Mouse (Mus musculus) layer of hippocampus, adult 2 months (tissue): Measurements from ENCODE around the gene Hdgfl2. TPM values are rescaled to one million over a fixed set of nuclear protein-coding genes. Genes with fewer than 3 reads are reported as not detected.
A peak's percentile ranks its signal among the peaks of the same experiment; 100 is the strongest.

Source experiments
- DNase-seq, 2 experiments: peaks; one replicate each; pipeline ENCODE4 v3.0.0; 2022; ENCODE audit warnings: low spot score in 2 of 2
- H3K27ac ChIP-seq: fragments of 200-600 bp; 2 replicates; pipeline ENCODE4 v1.8.1; 2022
- H3K4me3 ChIP-seq: fragments of 200-600 bp; 2 replicates; pipeline ENCODE4 v1.8.1; 2022; ENCODE audit warnings: mild to moderate bottlenecking
- CTCF ChIP-seq: fragments of 200-600 bp; conservative IDR thresholded peaks from 2 replicates; pipeline ENCODE4 v1.8.1; 2022; ENCODE audit warnings: antibody characterized with exemption, mild to moderate bottlenecking, moderate library complexity
- long read RNA-seq, 2 experiments: library from polyadenylated mRNA; stranded (forward); transcript quantifications; one replicate each; pipeline ENCODE4 v2.0.0; 2021; ENCODE audit warnings: borderline mapping rate in 2 of 2
- total RNA-seq, 2 experiments: library from RNA; stranded (reverse); gene quantifications; 2 replicates each; pipeline ENCODE4 v1.2.3; 2021

The Hdgfl2 gene
- 100 to 1,000 TPM; 122 to 135 TPM for total RNA-seq
- long read RNA-seq, experiment 1, transcript Hdgfl2-210 (16 exons, 2,238 nt), result minor isoform, 8 of 103 reads
- long read RNA-seq, experiment 1, transcript Hdgfl2-209 (2 exons, 687 nt), result minor isoform, 7 of 103 reads
- long read RNA-seq, experiment 1, transcript Hdgfl2-212 (16 exons, 2,270 nt), result major isoform, 14 of 103 reads
- long read RNA-seq, experiment 1, partial matches to known transcripts, result 14 of 103 reads
- long read RNA-seq, experiment 1, other reads (novel, unspliced or antisense), result 59 of 103 reads
- long read RNA-seq, experiment 2, transcript Hdgfl2-210 (16 exons, 2,238 nt), result minor isoform, 6 of 117 reads
- long read RNA-seq, experiment 2, transcript Hdgfl2-212 (16 exons, 2,270 nt), result major isoform, 32 of 117 reads
- long read RNA-seq, experiment 2, transcript Hdgfl2-209 (2 exons, 687 nt), result minor isoform, 7 of 117 reads
- long read RNA-seq, experiment 2, partial matches to known transcripts, result 8 of 117 reads
- long read RNA-seq, experiment 2, other reads (novel, unspliced or antisense), result 63 of 117 reads

DNA sequence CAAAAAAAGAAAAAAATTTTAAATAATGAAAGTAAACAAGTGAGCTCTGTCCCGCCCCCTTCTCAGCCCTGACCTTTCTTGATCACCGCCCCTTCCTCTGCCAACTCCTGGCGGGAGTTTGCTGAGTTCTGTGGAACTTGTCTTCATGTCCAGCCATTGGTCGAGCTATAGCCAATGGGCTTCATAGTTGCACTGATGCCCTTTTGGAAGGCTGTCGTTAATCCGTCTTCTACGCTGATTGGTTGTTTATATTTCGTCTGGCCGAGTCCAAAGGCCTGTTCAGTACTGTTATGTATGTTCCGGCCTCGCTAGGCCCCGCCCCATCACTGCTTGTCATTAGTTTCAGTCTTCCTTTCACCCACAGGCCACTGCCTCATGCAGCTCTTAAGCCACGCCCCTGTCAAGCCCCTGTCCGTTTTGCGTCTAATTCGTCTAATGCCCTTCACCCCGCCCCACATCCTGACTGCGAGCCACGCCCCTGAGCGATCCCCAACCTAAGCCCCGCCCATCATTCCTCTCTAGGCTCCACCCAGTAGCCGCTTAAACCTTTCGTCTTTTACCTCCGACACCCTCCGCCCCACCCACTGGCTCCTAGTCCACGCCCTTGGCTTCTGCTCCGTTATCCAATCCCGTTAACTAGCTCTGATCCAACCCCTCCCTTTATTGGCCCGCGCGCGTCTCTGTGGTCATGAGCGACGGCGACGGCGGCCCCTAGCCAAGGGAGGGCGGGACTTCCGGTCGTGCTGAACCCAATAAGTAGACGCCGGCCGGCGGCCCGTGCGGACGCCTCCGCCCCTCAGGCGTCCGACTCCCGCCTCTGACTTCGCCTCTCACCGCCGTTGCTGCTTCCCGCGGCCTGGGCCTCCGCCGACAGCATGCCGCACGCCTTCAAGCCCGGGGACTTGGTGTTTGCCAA is at the start of gene Hdgfl2:
Gene Hdgfl2, plus strand, starts transcription at position 755 of the 916 bp plus-strand sequence.
- TF ChIP-seq CTCF, result no peak
- Histone ChIP-seq H3K4me3 (peak within 1 kb of the TSS; percentile 82), H3K27ac (peak within 1 kb of the TSS; percentile 88)
- peak; percentile 98 to 100 for DNase-seq

DNA sequence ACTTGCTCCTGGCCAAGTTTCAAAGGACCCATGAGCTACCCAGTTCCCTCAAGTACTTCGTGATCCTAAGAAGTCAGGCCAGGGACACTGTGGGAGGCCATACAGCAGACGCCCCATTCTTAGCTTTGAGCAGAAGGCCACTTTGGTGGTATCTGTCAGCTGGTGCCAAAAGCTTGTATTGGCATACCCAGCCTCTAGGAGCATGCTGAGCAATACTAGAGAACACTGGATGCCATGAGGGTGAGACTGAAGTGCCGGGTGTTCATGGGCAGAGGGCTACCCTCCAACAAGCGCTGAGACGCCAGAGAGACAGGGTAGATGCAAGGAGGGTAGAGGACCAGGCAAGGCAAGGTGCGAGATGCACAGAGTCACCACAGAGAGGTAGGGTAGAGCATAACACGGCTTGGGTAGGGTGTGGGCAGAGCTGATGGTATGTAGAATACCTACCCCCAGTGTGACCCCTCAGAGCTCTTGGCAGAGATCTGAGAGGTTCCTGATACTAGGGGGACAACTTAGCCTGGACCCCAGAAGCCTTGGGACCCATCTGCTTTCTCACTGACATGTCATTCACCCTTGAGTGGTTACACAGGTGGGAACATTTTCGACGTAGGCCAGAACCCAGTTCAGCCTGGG is 49.1 kb upstream of the Hdgfl2 start:
- DNase-seq, result peak in 1 of 2 experiments; percentile 15
- peak overlapping the region; percentile 8; the same call in 1 of the 2 replicates for H3K4me3 ChIP-seq
- peak overlapping the region; percentile 94 for H3K27ac ChIP-seq
- TF ChIP-seq CTCF, result 0 out of 2 replicates have a peak, but pooled peaks have one; percentile 22

DNA sequence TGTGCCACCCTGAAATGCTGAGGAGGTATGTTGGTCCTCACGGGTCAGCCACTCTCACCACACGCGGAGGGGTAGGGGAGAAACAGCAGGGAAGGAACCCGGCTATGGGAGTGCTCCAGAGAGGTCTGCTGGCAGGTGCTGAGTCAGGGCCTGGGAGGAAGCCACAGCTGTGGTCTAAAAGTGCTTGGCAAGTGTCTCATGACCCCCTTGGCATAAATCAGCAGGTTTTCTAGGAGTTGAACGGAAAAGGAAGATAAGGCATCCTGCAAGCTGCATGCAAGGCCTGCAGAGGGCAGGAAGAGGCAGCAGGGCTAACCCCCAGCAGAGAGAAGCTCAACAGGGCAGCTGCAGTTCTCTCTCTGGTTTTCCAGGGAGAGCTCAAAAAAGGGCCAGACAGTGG is 48.5 kb upstream of the Hdgfl2 start:
- Histone ChIP-seq H3K27ac (peak overlapping the region; percentile 94), H3K4me3 (no peak overlapping the region; the same call in 1 of the 2 replicates)
- peak in 1 of 2 experiments; percentile 9 for DNase-seq
- TF ChIP-seq CTCF, result peak; percentile 51

DNA sequence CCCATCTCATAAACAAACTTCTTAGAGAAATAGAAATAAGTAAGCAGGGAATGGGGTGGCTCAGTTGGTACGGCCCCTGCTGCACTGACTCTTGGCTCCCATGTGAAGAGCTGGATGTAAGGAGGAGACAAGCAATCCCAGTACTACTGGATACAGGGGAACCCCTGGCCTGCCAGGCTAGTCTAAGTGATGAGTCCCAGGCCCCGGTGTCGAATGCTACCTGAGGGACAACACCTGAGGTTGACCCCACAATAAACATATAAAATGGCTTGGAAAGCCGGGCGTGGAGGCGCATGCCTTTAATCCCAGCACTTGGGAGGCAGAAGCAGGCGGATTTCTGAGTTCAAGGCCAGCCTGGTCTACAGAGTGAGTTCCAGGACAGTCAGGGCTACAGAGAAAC is 48.0 kb upstream of the Hdgfl2 start:
- DNase-seq, result peak in 1 of 2 experiments; percentile 7
- Histone ChIP-seq H3K27ac (peak overlapping the region; percentile 94), H3K4me3 (no peak overlapping the region)
- no peak for TF ChIP-seq CTCF

DNA sequence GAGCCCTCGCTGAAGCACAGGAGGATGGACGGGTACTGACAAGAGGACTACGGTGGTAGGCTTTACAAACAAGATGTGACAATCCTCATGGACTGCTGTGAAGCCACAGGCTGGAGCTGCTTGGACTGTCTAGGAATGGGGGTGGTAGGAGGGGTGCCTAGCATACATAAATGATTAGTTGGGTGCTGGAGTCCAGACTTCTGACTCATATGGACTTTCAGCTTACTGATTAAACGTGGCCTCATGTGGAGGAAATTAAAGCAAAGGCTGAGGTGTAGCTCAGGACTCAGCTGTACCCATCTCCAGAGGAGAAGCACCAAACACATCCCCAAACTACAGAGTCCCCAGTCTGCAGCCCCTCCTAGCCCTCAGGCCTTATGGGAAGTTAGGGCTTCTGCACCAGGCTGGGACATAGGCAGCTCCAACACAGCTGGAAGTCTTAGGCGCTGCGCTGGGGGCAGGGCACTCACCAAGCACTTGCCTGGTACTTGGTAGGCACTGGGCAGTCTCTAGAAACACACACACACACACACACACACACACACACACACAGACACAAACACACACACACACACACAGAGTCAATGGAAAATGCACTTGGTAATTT is 47.2 kb upstream of the Hdgfl2 start:
- no peak for TF ChIP-seq CTCF
- Histone ChIP-seq H3K4me3 (peak overlapping the region; percentile 22; the same call in 1 of the 2 replicates), H3K27ac (peak overlapping the region; percentile 94; the same call in 1 of the 2 replicates)
- peak in 1 of 2 experiments; percentile 9 for DNase-seq

DNA sequence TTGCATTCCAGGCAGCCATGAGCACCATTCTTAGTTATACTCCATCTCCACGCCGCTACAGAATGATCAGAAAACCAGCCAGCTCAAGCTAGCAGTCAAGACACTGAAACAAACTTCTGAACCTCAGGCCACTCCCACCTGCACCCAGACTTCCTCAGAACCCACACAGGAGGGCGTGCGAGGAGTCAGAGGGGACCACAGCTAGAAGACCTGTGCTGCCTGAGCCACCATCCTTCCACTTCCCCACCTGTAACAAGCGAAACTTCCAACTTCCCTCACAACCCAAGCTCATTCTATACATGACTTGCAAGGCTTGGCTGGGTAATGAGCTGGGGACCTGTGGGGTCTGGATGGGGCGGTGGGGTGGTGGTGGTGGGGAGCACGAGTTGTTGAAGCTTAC is 46.6 kb upstream of the Hdgfl2 start:
- DNase-seq, result peak in 1 of 2 experiments; percentile 7

DNA sequence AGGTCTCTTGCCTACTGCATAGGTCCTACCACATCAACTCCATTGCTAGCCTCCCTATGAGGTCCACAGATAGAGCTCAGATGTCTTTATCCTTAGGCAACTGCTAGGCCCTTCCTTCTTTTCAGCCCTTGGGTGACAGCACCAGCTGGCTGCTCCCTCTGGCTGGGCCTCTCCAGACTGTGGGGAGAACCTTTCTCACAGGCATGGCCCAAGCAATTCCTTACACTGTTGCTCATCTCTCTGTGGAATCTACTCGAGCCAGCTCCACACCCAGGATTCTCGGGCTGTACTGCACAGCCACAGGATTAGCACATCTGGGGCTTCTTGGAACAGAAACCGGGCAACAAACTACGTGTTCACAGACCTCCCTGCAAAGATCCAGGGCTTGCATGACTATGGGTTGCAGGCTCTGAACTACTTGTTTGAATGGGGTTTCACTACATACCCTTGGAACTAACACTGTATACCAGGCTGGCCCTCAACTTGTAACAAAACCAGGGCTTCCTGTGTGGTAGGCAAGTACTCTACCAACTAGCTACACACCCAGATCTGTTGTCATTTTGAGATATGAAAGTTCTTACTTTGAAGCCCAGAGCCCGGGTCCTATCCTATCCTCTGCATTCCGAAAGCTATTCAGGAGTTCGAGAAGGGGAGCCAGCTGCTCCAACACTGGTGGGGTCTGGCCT is 45.3 kb upstream of the Hdgfl2 start:
- peak overlapping the region; percentile 96; the same call in 1 of the 2 replicates for H3K27ac ChIP-seq
- no peak for TF ChIP-seq CTCF
- H3K4me3 ChIP-seq, result peak overlapping the region; percentile 100; the same call in 1 of the 2 replicates
- DNase-seq, result no peak

More for the DNA sequence above, 46.6 kb upstream of the Hdgfl2 start:
- no peak for TF ChIP-seq CTCF
- peak overlapping the region; percentile 18; the same call in 1 of the 2 replicates for H3K27ac ChIP-seq
- H3K4me3 ChIP-seq, result peak overlapping the region; percentile 22; the same call in 1 of the 2 replicates

DNA sequence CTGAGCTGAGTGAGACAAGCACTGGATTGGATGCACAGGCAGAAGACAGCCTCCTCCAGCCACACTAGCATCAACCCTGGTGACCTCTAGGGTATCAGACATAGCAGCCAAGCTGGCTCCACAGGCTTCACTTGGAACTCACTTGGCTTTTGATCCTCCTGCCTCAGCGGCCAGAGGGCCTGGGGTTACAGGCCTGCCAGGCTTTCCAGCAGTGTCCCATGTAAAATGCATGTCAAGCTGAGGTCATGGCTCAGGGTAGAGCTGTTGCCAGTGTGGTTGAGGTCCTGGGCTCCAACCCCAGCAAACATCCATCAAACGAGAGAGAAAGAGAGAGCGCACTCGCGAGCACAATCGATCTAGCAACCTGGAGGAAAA is 44.7 kb upstream of the Hdgfl2 start:
- Histone ChIP-seq H3K27ac (peak overlapping the region; percentile 96; the same call in 1 of the 2 replicates), H3K4me3 (peak overlapping the region; percentile 100; the same call in 1 of the 2 replicates)
- TF ChIP-seq CTCF, result no peak
- no peak for DNase-seq

DNA sequence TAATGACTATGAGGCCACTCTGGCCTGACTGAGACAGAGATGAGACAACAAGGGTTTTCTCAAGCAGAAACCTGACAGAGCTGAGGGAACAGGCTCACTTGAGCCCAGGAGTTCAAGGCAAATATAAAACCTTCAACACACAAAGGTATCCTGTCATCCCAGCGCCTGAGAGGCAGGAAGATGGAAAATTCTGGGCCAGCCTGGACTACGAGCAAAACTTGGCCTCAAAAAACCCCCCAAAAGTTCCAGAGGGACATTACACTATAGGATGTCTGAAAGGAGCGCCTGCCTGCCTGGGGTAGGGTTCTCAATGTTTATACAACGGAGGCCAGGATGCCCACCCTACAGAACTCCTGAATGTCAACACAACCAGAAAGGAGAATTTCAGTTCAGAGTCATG is 44.2 kb upstream of the Hdgfl2 start:
- peak overlapping the region; percentile 100 for H3K4me3 ChIP-seq

DNA sequence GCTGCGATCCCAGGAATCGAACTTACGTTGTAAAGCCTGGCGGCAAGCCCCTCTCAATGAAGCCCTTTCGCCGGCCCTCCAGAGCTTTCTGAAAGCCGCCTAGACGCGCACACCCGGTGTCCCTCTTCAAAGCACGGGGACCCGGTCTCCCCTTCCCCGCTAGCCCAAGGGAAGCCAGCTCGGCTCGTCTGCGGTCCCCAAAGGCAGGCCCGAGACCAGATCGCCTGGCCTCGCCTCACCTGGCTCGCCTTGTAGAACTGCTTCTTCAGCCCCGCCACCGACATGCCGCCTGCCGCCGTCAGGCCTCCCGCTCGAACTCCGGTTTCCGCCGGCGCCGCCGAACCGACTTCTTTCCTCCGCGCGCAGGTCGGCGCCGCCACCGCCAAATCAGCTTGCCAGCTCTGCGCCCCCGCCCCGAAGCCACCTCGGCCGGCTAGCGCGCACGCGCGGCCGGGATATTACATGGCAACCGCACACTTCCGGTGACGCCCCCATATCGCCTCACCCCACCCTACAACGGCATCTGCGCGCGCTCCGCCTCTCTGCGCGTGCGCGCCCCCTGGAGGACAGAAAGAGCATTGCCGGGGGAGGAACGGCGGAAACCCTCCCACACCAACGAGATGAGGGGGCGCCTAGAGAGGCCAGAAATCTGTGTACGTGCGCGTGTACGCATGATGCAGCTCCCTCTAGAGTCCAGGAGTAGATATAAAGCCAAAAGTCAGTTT is 43.1 kb upstream of the Hdgfl2 start, which contains the start of gene Sh3gl1:
Gene Sh3gl1, minus strand, starts transcription at position 460 of the 725 bp plus-strand sequence.
- peak; percentile 96 for TF ChIP-seq CTCF
- DNase-seq, result peak; percentile 99 to 100
- H3K27ac ChIP-seq, result peak within 1 kb of the TSS; percentile 96
- peak within 1 kb of the TSS; percentile 100 for H3K4me3 ChIP-seq

More for the DNA sequence above, 44.2 kb upstream of the Hdgfl2 start:
- H3K27ac ChIP-seq, result peak overlapping the region; percentile 96; the same call in 1 of the 2 replicates
- no peak for DNase-seq
- TF ChIP-seq CTCF, result no peak
